Mouse (Mus musculus): ENCODE measurements around the gene Artn. TPM values are rescaled to one million over a fixed set of nuclear protein-coding genes. Genes with fewer than 3 reads are reported as not detected.

Artn gene
- polyA plus RNA-seq, 1 experiment from 2014 or later = 0.50 TPM

GRCm38 (mm10) chr4:117957492-117957891 is 27.9 kb upstream of the Artn start:
- no peaks in the 10 kb centered on the region; the same call in 1 of the 2 replicates for H3K36me3 ChIP-seq (ENCODE audit: control insufficient read depth, insufficient read depth, low read length)
- peaks cover 19% of the 10 kb centered on the region for H3K4me1 ChIP-seq (ENCODE audit: control insufficient read depth, insufficient read depth, low read length)
- H3K9ac ChIP-seq (ENCODE audit: low read depth, low read length) = no peak overlapping the region
- H3K4me3 ChIP-seq (ENCODE audit: low read depth, low read length) = no peak overlapping the region
- no peak for ATAC-seq (replicated peaks; ENCODE audit: insufficient number of reproducible peaks, low FRiP score, low TSS enrichment)
- H3K27ac ChIP-seq (ENCODE audit: low read depth, low read length) = peak overlapping the region; percentile 48
- H3K4me2 ChIP-seq = no peak overlapping the region
- WGBS (ENCODE audit: insufficient replicate concordance) = 29% methylated on average over 4 of the region's 4 CpGs
- H3K9me3 ChIP-seq (replicated peaks; ENCODE audit: control insufficient read depth, low read length) = no peaks in the 10 kb centered on the region; the same call in 1 of the 2 replicates
- no peaks in the 10 kb centered on the region for H3K27me3 ChIP-seq (ENCODE audit: control insufficient read depth, insufficient read depth, low read length)

GRCm38 (mm10) chr4:117947493-117947892 is 17.9 kb upstream of the Artn start:
- Histone ChIP-seq H3K36me3 (ENCODE audit: control insufficient read depth, insufficient read depth, low read length) (peaks cover 7% of the 10 kb centered on the region; the same call in 1 of the 2 replicates), H3K4me1 (ENCODE audit: control insufficient read depth, insufficient read depth, low read length) (0 out of 2 replicates have a peak, but pooled peaks cover 2% of the 10 kb centered on the region), H3K9me3 (replicated peaks; ENCODE audit: control insufficient read depth, low read length) (peaks cover 4% of the 10 kb centered on the region; the same call in 1 of the 2 replicates), H3K27me3 (ENCODE audit: control insufficient read depth, insufficient read depth, low read length) (no peaks in the 10 kb centered on the region), H3K4me3 (ENCODE audit: low read depth, low read length) (no peak overlapping the region), H3K9ac (ENCODE audit: low read depth, low read length) (no peak overlapping the region), H3K4me2 (no peak overlapping the region), H3K27ac (ENCODE audit: low read depth, low read length) (no peak overlapping the region)
- 70% methylated on average over 7 of the region's 7 CpGs for WGBS (ENCODE audit: insufficient replicate concordance)
- ATAC-seq (replicated peaks; ENCODE audit: insufficient number of reproducible peaks, low FRiP score, low TSS enrichment) = no peak

DNA sequence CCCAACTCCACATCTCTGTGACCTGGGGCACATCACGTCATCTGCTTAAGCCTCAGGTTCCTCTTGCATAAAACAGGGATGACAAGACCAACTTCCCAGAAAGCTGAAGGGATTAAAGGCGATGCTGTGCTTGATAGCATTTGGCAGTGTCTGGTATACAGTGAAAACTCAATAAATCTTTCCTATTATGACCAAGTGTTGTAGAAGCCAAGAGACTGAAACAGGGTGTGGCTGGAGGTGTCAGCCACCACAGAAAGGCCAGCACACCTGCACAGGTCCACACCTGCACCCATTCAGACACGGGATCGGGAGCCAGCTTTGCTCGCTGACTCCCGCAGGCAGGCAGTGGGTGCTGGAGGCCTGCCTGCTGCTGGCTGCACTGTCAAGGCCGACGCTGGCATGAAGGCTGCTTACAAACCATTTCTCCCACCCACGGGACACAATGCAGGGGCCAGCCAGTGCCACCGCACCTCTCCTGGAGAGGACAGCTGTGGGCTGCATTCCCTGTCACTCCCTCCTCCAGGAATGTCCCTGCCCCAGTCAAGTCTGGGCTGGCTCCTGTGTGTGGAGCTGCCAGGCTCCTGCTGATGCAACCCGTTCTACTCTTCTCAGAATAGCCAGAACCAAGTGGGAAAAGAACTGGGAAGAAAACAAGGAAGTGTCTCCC is 17.2 kb upstream of the Artn start:
- Histone ChIP-seq H3K9me3 (replicated peaks; ENCODE audit: control insufficient read depth, low read length) (no peaks in the 10 kb centered on the region), H3K4me3 (ENCODE audit: low read depth, low read length) (no peak overlapping the region), H3K27me3 (ENCODE audit: control insufficient read depth, insufficient read depth, low read length) (no peaks in the 10 kb centered on the region), H3K4me2 (no peak overlapping the region), H3K9ac (ENCODE audit: low read depth, low read length) (no peak overlapping the region), H3K4me1 (ENCODE audit: control insufficient read depth, insufficient read depth, low read length) (0 out of 2 replicates have a peak, but pooled peaks cover 2% of the 10 kb centered on the region), H3K27ac (ENCODE audit: low read depth, low read length) (no peak overlapping the region), H3K36me3 (ENCODE audit: control insufficient read depth, insufficient read depth, low read length) (0 out of 2 replicates have a peak, but pooled peaks cover 2% of the 10 kb centered on the region)
- 81% methylated on average over 11 of the region's 11 CpGs for WGBS (ENCODE audit: insufficient replicate concordance)
- ATAC-seq (replicated peaks; ENCODE audit: insufficient number of reproducible peaks, low FRiP score, low TSS enrichment) = no peak

DNA sequence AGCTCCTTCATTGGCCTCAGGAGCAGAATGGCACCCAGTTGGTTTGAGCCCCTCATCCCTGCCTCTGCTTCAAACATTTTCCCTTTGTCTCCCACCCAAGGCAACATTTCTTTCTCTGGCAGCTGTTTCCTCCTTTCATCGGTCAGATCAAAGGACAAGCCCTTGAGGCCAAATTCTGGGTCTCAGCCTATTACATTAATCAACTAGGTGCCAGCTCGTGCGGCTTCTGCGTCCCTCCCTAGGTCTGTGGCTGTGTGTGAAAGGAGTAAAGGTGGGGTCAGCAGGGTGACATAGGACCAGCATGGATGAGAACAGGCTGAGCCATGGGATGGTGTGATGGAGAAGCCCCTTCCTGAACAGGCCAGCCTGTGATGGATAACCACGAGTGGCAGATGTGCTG is 13.8 kb upstream of the Artn start:
- 0 out of 2 replicates have a peak, but pooled peaks cover 2% of the 10 kb centered on the region for H3K4me1 ChIP-seq (ENCODE audit: control insufficient read depth, insufficient read depth, low read length)
- no peak for ATAC-seq (replicated peaks; ENCODE audit: insufficient number of reproducible peaks, low FRiP score, low TSS enrichment)
- H3K9ac ChIP-seq (ENCODE audit: low read depth, low read length) = no peak overlapping the region
- H3K4me3 ChIP-seq (ENCODE audit: low read depth, low read length) = no peak overlapping the region
- WGBS (ENCODE audit: insufficient replicate concordance) = 57% methylated on average over 5 of the region's 5 CpGs
- no peaks in the 10 kb centered on the region for H3K9me3 ChIP-seq (replicated peaks; ENCODE audit: control insufficient read depth, low read length)
- no peaks in the 10 kb centered on the region for H3K27me3 ChIP-seq (ENCODE audit: control insufficient read depth, insufficient read depth, low read length)
- no peak overlapping the region for H3K4me2 ChIP-seq
- no peak overlapping the region for H3K27ac ChIP-seq (ENCODE audit: low read depth, low read length)
- H3K36me3 ChIP-seq (ENCODE audit: control insufficient read depth, insufficient read depth, low read length) = peaks cover 6% of the 10 kb centered on the region; the same call in 1 of the 2 replicates

GRCm38 (mm10) chr4:117936964-117937363 is 7.4 kb upstream of the Artn start:
- Histone ChIP-seq H3K36me3 (ENCODE audit: control insufficient read depth, insufficient read depth, low read length) (peaks cover 4% of the 10 kb centered on the region; the same call in 1 of the 2 replicates), H3K9ac (ENCODE audit: low read depth, low read length) (no peak overlapping the region), H3K4me2 (no peak overlapping the region), H3K27me3 (ENCODE audit: control insufficient read depth, insufficient read depth, low read length) (no peaks in the 10 kb centered on the region), H3K4me3 (ENCODE audit: low read depth, low read length) (no peak overlapping the region), H3K9me3 (replicated peaks; ENCODE audit: control insufficient read depth, low read length) (no peaks in the 10 kb centered on the region), H3K4me1 (ENCODE audit: control insufficient read depth, insufficient read depth, low read length) (no peaks in the 10 kb centered on the region), H3K27ac (ENCODE audit: low read depth, low read length) (no peak overlapping the region)
- no peak for ATAC-seq (replicated peaks; ENCODE audit: insufficient number of reproducible peaks, low FRiP score, low TSS enrichment)
- WGBS (ENCODE audit: insufficient replicate concordance) = 97% methylated on average over 5 of the region's 5 CpGs

- H3K9ac ChIP-seq (ENCODE audit: low read depth, low read length) = no peak overlapping the region
- H3K4me3 ChIP-seq (ENCODE audit: low read depth, low read length) = no peak overlapping the region
- H3K36me3 ChIP-seq (ENCODE audit: control insufficient read depth, insufficient read depth, low read length) = no peaks in the 10 kb centered on the region
- no peaks in the 10 kb centered on the region for H3K9me3 ChIP-seq (replicated peaks; ENCODE audit: control insufficient read depth, low read length)
- WGBS (ENCODE audit: insufficient replicate concordance) = 81% methylated on average over 4 of the region's 4 CpGs
- H3K27ac ChIP-seq (ENCODE audit: low read depth, low read length) = no peak overlapping the region
- no peak overlapping the region for H3K4me2 ChIP-seq
- H3K27me3 ChIP-seq (ENCODE audit: control insufficient read depth, insufficient read depth, low read length) = peaks cover 16% of the 10 kb centered on the region
- ATAC-seq (replicated peaks; ENCODE audit: insufficient number of reproducible peaks, low FRiP score, low TSS enrichment) = no peak
- peaks cover 8% of the 10 kb centered on the region for H3K4me1 ChIP-seq (ENCODE audit: control insufficient read depth, insufficient read depth, low read length)
These were observed 4.5 kb upstream of the Artn start for GRCm38 (mm10) chr4:117934081-117934480.

- Histone ChIP-seq H3K36me3 (ENCODE audit: control insufficient read depth, insufficient read depth, low read length) (no peaks in the 10 kb centered on the region), H3K27me3 (ENCODE audit: control insufficient read depth, insufficient read depth, low read length) (peaks cover 22% of the 10 kb centered on the region), H3K4me2 (no peak overlapping the region), H3K9ac (ENCODE audit: low read depth, low read length) (no peak overlapping the region), H3K27ac (ENCODE audit: low read depth, low read length) (no peak overlapping the region), H3K4me1 (ENCODE audit: control insufficient read depth, insufficient read depth, low read length) (peaks cover 15% of the 10 kb centered on the region), H3K9me3 (replicated peaks; ENCODE audit: control insufficient read depth, low read length) (no peaks in the 10 kb centered on the region), H3K4me3 (ENCODE audit: low read depth, low read length) (no peak overlapping the region)
- no peak for ATAC-seq (replicated peaks; ENCODE audit: insufficient number of reproducible peaks, low FRiP score, low TSS enrichment)
- WGBS (ENCODE audit: insufficient replicate concordance) = 80% methylated on average over 5 of the region's 5 CpGs
These were observed 3.7 kb upstream of the Artn start for GRCm38 (mm10) chr4:117933248-117933647.

- ATAC-seq (replicated peaks; ENCODE audit: insufficient number of reproducible peaks, low FRiP score, low TSS enrichment) = peak; percentile 20; the same call in 1 of the 2 replicates
These were observed 793 bp downstream of the Artn start for GRCm38 (mm10) chr4:117928699-117929241.

More at GRCm38 (mm10) chr4:117928699-117929241, 793 bp downstream of the Artn start:
- Histone ChIP-seq H3K27me3 (ENCODE audit: control insufficient read depth, insufficient read depth, low read length) (peaks cover 51% of the 10 kb centered on the region), H3K4me1 (ENCODE audit: control insufficient read depth, insufficient read depth, low read length) (peaks cover 25% of the 10 kb centered on the region), H3K36me3 (ENCODE audit: control insufficient read depth, insufficient read depth, low read length) (no peaks in the 10 kb centered on the region), H3K4me2 (peak overlapping the region; percentile 94), H3K9ac (ENCODE audit: low read depth, low read length) (peak overlapping the region; percentile 58), H3K27ac (ENCODE audit: low read depth, low read length) (peak overlapping the region; percentile 2; the same call in 1 of the 2 replicates), H3K4me3 (ENCODE audit: low read depth, low read length) (peak overlapping the region; percentile 48), H3K9me3 (replicated peaks; ENCODE audit: control insufficient read depth, low read length) (no peaks in the 10 kb centered on the region)
- WGBS (ENCODE audit: insufficient replicate concordance) = 2% methylated on average over 13 of the region's 13 CpGs
